Mouse (Mus musculus): ENCODE measurements around the gene Dnlz. TPM values are rescaled to one million over a fixed set of nuclear protein-coding genes. Genes with fewer than 3 reads are reported as not detected.
A peak's percentile ranks its signal among the peaks of the same experiment; 100 is the strongest.

Gene Dnlz
- 31.5 and 32.0 TPM in 2 replicates for polyA plus RNA-seq (2012; rRNA removed)

DNA sequence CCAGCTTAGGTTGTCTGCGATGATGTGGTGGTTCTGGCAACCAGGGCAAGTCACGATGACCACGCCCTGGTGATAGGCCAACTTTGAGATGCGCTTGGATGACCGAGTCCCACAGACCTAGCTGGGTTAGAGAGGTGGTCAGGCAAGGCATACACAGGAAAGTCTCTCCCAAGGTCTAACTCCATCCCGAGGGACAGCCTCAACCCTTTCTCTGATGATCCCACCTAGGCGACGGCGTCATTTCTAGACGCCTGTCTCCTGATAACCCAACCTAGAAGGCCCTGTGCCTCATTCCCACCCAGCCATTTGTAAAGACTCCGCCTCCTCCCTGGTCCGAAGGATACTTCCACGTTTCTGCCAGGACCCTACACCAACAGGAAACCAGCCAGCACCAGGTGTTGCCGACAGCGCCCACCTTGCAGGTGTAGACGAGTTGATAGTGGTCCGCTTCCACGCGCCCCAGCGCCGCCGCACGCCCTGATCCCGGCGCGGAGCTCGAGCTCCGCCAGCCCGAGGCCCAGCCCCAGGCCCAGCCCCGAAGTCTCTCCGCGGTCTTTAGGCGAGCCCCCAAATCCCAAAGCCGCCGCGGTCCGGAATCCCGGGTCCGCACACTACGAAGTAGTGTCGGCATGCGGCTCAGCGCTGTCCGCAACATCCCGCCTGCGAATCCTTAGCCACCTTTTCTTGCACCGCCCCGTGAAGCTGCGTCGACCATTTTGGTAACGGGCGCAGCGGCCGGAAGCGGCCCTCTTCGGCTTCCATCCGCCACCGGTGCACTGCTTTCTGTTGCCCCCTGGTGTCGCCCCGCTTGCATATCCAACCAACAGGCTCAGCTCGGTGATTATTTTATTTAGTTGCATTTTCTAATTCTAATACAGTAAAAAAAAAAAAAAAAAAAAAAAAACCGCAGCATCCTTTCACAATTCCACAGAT is at the start of gene Dnlz:
Gene Dnlz, minus strand, starts transcription at position 753 of the 933 bp plus-strand sequence.
- 1% methylated on average over 62 of the region's 62 CpGs for WGBS
- peak; percentile 95 for DNase-seq
- TF ChIP-seq CTCF (IDR thresholded peaks at IDR 0.05; ENCODE audit: borderline replicate concordance, control insufficient read depth, extremely low read depth, insufficient read depth, low read length, poor library complexity) (no peak), POLR2A (IDR thresholded peaks at IDR 0.05; ENCODE audit: control insufficient read depth, extremely low read depth, insufficient read depth, low read length, poor library complexity) (no peak)
- no peaks in the 10 kb centered on the region for H3K27me3 ChIP-seq (ENCODE audit: control insufficient read depth, insufficient read depth, low read length)
- H3K27ac ChIP-seq (ENCODE audit: control insufficient read depth, insufficient read depth, low read length) = peak within 1 kb of the TSS; percentile 84
- peak within 1 kb of the TSS; percentile 93 for H3K4me3 ChIP-seq (ENCODE audit: control insufficient read depth, insufficient read depth, low read length)
- peaks cover 31% of the 10 kb centered on the region for H3K4me1 ChIP-seq (replicated peaks; ENCODE audit: control insufficient read depth, insufficient read depth, low read length)
- no peaks in the 10 kb centered on the region for H3K36me3 ChIP-seq (ENCODE audit: control insufficient read depth, insufficient read depth, low read length)

DNA sequence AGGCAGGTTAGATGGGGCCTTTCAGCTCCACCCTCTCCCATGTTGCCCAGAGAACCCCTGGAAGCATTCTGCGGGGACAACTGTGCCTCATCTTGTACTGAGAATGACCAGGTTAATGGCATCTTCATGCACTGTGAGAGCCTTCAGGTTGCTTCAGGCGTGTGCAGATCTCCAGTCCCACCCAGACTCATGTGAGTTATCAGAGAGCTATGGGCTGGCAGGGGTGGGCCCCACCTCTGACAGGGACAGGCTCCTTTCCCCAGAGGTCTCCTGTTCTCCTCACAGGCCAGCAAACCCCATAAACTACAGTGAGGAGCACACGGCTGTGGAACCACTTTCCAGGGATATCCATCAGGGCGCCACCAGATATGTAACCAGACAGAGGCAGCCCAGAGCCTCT is 49.1 kb upstream of the Dnlz start:
- peaks cover 41% of the 10 kb centered on the region for H3K36me3 ChIP-seq (ENCODE audit: control insufficient read depth, insufficient read depth, low read length)
- no peak overlapping the region for H3K27ac ChIP-seq (ENCODE audit: control insufficient read depth, insufficient read depth, low read length)
- no peak overlapping the region for H3K4me3 ChIP-seq (ENCODE audit: control insufficient read depth, insufficient read depth, low read length)
- H3K27me3 ChIP-seq (ENCODE audit: control insufficient read depth, insufficient read depth, low read length) = no peaks in the 10 kb centered on the region
- TF ChIP-seq CTCF (IDR thresholded peaks at IDR 0.05; ENCODE audit: borderline replicate concordance, control insufficient read depth, extremely low read depth, insufficient read depth, low read length, poor library complexity) = no peak
- TF ChIP-seq POLR2A (IDR thresholded peaks at IDR 0.05; ENCODE audit: control insufficient read depth, extremely low read depth, insufficient read depth, low read length, poor library complexity) = no peak
- peaks cover 2% of the 10 kb centered on the region; the same call in 1 of the 2 replicates for H3K4me1 ChIP-seq (replicated peaks; ENCODE audit: control insufficient read depth, insufficient read depth, low read length)
- WGBS = 95% methylated on average over 4 of the region's 4 CpGs
- DNase-seq = no peak

DNA sequence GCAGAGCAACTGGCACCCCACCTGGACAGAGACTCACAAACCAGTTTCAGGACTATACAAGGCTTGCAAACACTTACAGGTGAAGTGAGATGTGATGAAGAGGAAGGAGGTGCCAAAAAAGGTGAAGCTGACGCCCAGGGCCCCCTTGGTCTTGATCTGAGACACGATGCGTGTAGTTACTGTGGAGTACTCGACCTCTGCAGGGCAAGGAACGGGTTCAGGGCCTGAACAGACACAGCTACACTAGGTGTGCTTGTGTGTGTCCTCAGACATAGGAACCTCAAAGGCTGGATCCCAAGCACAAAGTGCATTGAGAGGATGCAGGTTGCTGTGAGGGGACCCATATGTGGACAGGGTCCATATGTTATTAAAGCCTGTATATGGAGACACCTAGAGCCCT is 48.4 kb upstream of the Dnlz start:
- Histone ChIP-seq H3K4me1 (replicated peaks; ENCODE audit: control insufficient read depth, insufficient read depth, low read length) (no peaks in the 10 kb centered on the region), H3K27me3 (ENCODE audit: control insufficient read depth, insufficient read depth, low read length) (no peaks in the 10 kb centered on the region), H3K4me3 (ENCODE audit: control insufficient read depth, insufficient read depth, low read length) (no peak overlapping the region), H3K36me3 (ENCODE audit: control insufficient read depth, insufficient read depth, low read length) (peaks cover 49% of the 10 kb centered on the region), H3K27ac (ENCODE audit: control insufficient read depth, insufficient read depth, low read length) (no peak overlapping the region)
- WGBS = 94% methylated on average over 5 of the region's 5 CpGs
- DNase-seq = no peak
- TF ChIP-seq CTCF (IDR thresholded peaks at IDR 0.05; ENCODE audit: borderline replicate concordance, control insufficient read depth, extremely low read depth, insufficient read depth, low read length, poor library complexity) (no peak), POLR2A (IDR thresholded peaks at IDR 0.05; ENCODE audit: control insufficient read depth, extremely low read depth, insufficient read depth, low read length, poor library complexity) (no peak)

DNA sequence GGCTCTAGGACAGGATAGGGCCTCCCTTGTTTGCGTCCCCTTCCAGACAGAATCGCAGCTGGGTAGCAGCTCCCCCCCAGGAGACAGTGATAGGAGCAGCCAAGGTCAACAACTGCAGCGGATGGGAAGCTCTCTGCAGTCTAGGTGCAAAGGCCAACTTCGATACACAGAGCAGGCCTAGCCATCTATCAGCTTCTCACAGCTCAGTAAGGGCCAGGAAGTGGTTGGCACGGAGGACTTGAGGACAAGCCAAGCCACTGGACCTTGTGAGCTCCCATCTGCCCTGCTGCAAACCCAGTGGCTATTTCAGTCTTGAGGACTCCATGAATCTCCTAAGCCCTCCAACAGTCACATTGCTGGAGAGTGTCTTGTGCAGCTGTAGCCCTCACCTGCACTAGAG is 47.7 kb upstream of the Dnlz start:
- H3K36me3 ChIP-seq (ENCODE audit: control insufficient read depth, insufficient read depth, low read length) = peaks cover 55% of the 10 kb centered on the region
- no peaks in the 10 kb centered on the region for H3K4me1 ChIP-seq (replicated peaks; ENCODE audit: control insufficient read depth, insufficient read depth, low read length)
- TF ChIP-seq POLR2A (IDR thresholded peaks at IDR 0.05; ENCODE audit: control insufficient read depth, extremely low read depth, insufficient read depth, low read length, poor library complexity) (no peak), CTCF (IDR thresholded peaks at IDR 0.05; ENCODE audit: borderline replicate concordance, control insufficient read depth, extremely low read depth, insufficient read depth, low read length, poor library complexity) (no peak)
- WGBS = 93% methylated on average over 5 of the region's 5 CpGs
- H3K27ac ChIP-seq (ENCODE audit: control insufficient read depth, insufficient read depth, low read length) = no peak overlapping the region
- no peak for DNase-seq
- H3K27me3 ChIP-seq (ENCODE audit: control insufficient read depth, insufficient read depth, low read length) = no peaks in the 10 kb centered on the region
- H3K4me3 ChIP-seq (ENCODE audit: control insufficient read depth, insufficient read depth, low read length) = no peak overlapping the region

DNA sequence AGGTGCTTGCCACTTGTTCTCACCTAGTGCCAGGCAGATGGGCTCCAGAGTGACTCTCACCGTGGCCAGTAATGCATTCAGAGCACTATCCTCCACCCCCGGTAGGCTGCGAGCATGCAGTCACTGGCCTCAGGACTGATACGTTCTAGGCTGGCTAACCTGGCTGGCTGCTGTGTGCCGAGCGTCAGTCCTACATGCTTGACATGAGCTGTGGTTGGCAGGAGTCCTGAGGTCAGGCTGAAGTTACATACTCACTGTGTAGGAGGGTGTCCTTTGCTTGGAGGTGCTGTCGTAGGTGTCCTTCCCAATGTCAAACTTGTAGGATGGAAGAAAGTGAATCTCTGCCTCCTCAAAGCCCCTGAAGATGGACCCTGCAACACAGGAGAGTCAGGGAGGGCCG is 47.1 kb upstream of the Dnlz start:
- 93% methylated on average over 8 of the region's 8 CpGs for WGBS
- Histone ChIP-seq H3K4me1 (replicated peaks; ENCODE audit: control insufficient read depth, insufficient read depth, low read length) (no peaks in the 10 kb centered on the region), H3K27ac (ENCODE audit: control insufficient read depth, insufficient read depth, low read length) (no peak overlapping the region), H3K4me3 (ENCODE audit: control insufficient read depth, insufficient read depth, low read length) (no peak overlapping the region), H3K36me3 (ENCODE audit: control insufficient read depth, insufficient read depth, low read length) (peaks cover 62% of the 10 kb centered on the region), H3K27me3 (ENCODE audit: control insufficient read depth, insufficient read depth, low read length) (no peaks in the 10 kb centered on the region)
- DNase-seq = no peak
- TF ChIP-seq POLR2A (IDR thresholded peaks at IDR 0.05; ENCODE audit: control insufficient read depth, extremely low read depth, insufficient read depth, low read length, poor library complexity) (no peak), CTCF (IDR thresholded peaks at IDR 0.05; ENCODE audit: borderline replicate concordance, control insufficient read depth, extremely low read depth, insufficient read depth, low read length, poor library complexity) (no peak)

DNA sequence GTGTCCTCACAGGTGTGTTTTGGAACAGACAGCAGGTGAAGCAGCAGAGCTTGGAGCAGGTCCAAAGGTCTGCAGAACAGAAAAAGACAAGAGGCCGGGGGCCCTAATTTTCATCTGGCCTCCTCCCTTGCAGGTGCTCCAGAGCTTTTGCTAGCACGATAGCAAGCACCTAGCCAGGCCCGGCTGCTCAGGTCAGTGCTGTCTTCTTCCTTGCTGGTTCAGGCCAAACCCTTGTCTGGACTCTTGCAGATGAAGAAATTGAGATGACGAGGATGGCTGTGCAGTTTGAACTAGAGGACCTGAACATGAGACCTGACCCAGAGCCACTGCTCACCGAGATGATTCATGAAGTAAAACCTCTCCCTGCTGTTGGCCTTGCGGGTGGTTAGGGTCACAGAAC is 39.7 kb upstream of the Dnlz start:
- 97% methylated on average over 6 of the region's 6 CpGs for WGBS
- Histone ChIP-seq H3K36me3 (ENCODE audit: control insufficient read depth, insufficient read depth, low read length) (peaks cover 57% of the 10 kb centered on the region), H3K27me3 (ENCODE audit: control insufficient read depth, insufficient read depth, low read length) (no peaks in the 10 kb centered on the region), H3K4me3 (ENCODE audit: control insufficient read depth, insufficient read depth, low read length) (no peak overlapping the region), H3K27ac (ENCODE audit: control insufficient read depth, insufficient read depth, low read length) (no peak overlapping the region), H3K4me1 (replicated peaks; ENCODE audit: control insufficient read depth, insufficient read depth, low read length) (peaks cover 16% of the 10 kb centered on the region)
- DNase-seq = no peak
- TF ChIP-seq POLR2A (IDR thresholded peaks at IDR 0.05; ENCODE audit: control insufficient read depth, extremely low read depth, insufficient read depth, low read length, poor library complexity) = no peak
- no peak for TF ChIP-seq CTCF (IDR thresholded peaks at IDR 0.05; ENCODE audit: borderline replicate concordance, control insufficient read depth, extremely low read depth, insufficient read depth, low read length, poor library complexity)
